Mouse (Mus musculus): ENCODE data around the gene Rragc.

Gene Rragc

GRCm38 (mm10) chr4:123952059-123952458 lies 34.8 kb downstream of the Rragc start:
- no peak for DNase-seq (ENCODE audit: low spot score)

GRCm38 (mm10) chr4:123956703-123957491 lies 39.7 kb downstream of the Rragc start:
- DNase-seq (ENCODE audit: low spot score), result peak; percentile 85

GRCm38 (mm10) chr4:123957492-123957808 lies 40.2 kb downstream of the Rragc start:
- DNase-seq (ENCODE audit: low spot score), result no peak

GRCm38 (mm10) chr4:123957891-123958290 lies 40.6 kb downstream of the Rragc start:
- no peak for DNase-seq (ENCODE audit: low spot score)

GRCm38 (mm10) chr4:123960955-123961354 lies 43.7 kb downstream of the Rragc start:
- no peak for DNase-seq (ENCODE audit: low spot score)

- DNase-seq (ENCODE audit: low spot score), result no peak
Observed at GRCm38 (mm10) chr4:123962721-123963120, 45.5 kb downstream of the Rragc start.

GRCm38 (mm10) chr4:123968663-123969321 lies 51.5 kb downstream of the Rragc start:
- DNase-seq (ENCODE audit: low spot score), result no peak

- no peak for DNase-seq (ENCODE audit: low spot score)
Observed at GRCm38 (mm10) chr4:123969458-123969857, 52.2 kb downstream of the Rragc start.

GRCm38 (mm10) chr4:123971059-123971458 lies 53.8 kb downstream of the Rragc start:
- peak; percentile 35 for DNase-seq (ENCODE audit: low spot score)

- DNase-seq (ENCODE audit: low spot score), result peak; percentile 51
Observed at GRCm38 (mm10) chr4:123972423-123973049, 55.3 kb downstream of the Rragc start.

GRCm38 (mm10) chr4:123982105-123982504 lies 64.9 kb downstream of the Rragc start:
- DNase-seq (ENCODE audit: low spot score), result no peak
